Mouse (Mus musculus) neutrophil, adult 5-6 weeks (primary cell): ENCODE measurements at regions not wholly inside any gene's neighbourhood (a gene's known extent, or its start where the extent isn't known, plus 50 kb on each side); places are given as distances from the start of the nearest gene placed in this dataset.

Experiments used
- ATAC-seq: fragments of 151-379, 151-347 bp; 2 replicates; pipeline ENCODE4 v1.8.0; 2017; ENCODE audit warnings: mild to moderate bottlenecking, moderate TSS enrichment; ENCODE audit not compliant: insufficient number of reproducible peaks, poor library complexity, low FRiP score, severe bottlenecking; ENCODE audit errors: extremely low read depth

- no peak for ATAC-seq
Measured at GRCm38 (mm10) chr7:129965281-129966051, 373.8 kb downstream of the Wdr11 start.

DNA sequence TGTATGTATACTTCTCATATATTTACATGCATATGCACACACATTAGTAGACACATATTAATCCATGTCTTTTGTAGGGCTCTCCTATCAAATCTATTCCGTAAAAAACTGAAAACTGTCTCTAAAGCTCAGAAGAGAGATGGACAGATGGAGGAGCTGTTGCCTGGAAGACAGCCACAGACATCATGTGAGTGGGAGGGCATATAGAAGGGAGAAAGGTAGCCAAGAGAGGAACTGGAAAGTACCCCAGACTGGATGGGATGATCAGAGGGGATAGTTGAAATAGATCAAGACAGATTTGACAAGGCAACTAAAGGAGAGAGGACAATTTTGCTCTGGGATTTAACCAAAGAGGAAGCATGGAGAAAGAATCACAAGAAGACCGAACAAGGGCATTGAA lies 375.1 kb downstream of the Wdr11 start:
- ATAC-seq, result no peak

- no peak for ATAC-seq
Measured at GRCm38 (mm10) chr7:129970201-129970600, 378.5 kb downstream of the Wdr11 start.

DNA sequence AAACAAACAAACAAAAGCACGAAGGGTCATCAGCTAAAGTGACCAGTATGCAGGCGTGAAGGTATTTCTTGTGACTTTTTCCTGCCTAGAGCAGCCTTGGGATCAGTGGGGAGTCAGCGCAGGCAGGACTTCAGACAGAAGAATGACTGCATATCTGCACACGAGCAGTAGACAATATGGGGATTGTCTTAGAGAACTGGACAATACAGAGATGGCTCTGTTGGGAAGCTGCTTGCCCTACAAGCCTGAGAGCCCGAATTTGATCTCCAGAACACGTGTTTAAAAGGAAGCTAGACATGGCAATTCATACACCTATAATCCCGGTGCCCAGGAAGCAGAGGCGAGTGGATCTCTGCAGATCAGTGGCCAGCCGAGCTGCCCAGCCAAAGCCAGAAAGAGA lies 382.5 kb downstream of the Wdr11 start:
- ATAC-seq, result no peak

DNA sequence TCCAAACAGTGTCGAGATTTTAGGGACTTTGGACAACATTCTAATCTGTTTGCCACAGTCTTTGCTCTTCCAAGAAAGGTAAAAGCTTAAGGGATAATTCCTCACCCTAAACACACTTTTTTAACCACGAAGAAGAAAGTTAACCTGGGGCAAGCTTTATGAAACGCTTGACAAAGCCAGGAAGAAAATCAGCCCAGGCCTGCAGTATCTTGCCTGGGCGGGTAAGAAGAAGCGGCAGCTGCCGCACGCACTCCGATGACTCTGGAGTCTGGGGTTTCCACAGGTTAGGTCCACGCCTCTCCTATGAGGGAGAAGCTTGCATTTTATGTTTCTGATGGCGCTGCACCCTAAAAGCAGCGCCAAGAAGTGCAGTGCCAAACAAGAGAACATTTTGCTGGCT lies 383.2 kb downstream of the Wdr11 start:
- ATAC-seq, result no peak

GRCm38 (mm10) chr7:129975781-129976514 lies 384.3 kb downstream of the Wdr11 start:
- ATAC-seq, result no peak

DNA sequence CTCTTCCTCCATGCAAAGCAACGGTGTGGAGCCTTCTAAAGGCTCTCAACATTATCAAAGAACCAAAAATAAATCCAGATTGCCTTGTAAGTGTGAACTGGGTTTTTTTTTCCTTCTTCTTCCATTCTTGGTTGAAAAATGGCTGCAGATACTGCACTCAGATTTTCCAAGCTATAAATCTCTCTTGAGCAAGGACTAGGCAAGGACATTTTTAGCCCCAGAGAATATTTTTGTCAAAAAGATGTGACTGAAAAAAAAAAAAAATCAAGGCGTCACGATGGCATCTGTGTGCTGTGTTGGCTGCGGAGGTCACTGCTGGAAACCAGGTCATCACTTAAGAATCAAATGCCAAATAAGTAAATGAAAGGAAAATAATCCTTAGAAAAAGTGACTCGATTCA lies 386.9 kb downstream of the Wdr11 start:
- ATAC-seq, result no peak

GRCm38 (mm10) chr7:129979337-129979736 lies 387.7 kb downstream of the Wdr11 start:
- no peak for ATAC-seq

- no peak for ATAC-seq
Measured at GRCm38 (mm10) chr7:129980501-129980900, 388.8 kb downstream of the Wdr11 start.

- ATAC-seq, result no peak
Measured at GRCm38 (mm10) chr7:129982411-129982810, 390.7 kb downstream of the Wdr11 start.

- no peak for ATAC-seq
Measured at GRCm38 (mm10) chr7:129983601-129984120, 392.0 kb downstream of the Wdr11 start.

- ATAC-seq, result no peak
Measured at GRCm38 (mm10) chr7:129984367-129984766, 392.7 kb downstream of the Wdr11 start.

- no peak for ATAC-seq
Measured at GRCm38 (mm10) chr7:129987119-129987665, 395.5 kb downstream of the Wdr11 start.

DNA sequence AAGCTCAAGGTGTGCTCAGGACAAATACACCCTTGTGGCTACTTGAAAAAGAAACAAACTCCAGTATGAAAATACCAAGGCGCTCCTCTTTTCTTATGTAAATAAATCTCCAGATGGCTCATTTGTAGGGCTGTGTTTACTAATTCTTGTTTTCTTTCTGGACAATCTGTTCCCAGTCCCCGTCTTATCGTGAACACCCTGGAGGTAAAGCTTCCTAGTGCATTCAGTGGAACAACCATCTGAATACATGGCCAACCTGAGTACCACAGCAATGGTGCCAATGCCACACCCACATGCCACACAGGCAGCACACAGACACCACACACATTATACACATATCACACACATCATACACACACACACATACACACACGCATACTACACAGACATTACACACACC lies 396.1 kb downstream of the Wdr11 start:
- ATAC-seq, result no peak

GRCm38 (mm10) chr7:129993446-129994223 lies 402.0 kb downstream of the Wdr11 start:
- no peak for ATAC-seq

DNA sequence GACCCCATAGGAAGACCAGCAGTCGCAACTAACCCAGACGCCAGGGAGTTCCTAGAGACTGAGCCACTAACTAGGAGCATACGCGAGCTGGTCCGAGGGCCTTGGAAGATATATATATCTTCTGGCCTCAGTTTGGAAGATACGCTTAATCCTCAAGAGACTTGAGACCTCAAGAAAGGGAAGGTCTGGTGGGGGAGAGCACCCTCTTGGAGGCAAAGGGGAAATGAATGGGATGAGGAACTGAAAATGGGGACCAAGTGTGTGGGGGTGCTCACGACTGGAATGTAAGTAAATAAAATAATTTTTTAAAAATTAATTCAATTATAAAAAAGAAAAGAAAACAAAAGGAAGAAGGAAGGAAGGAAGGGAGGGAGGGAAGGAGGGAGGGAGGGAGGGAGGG lies 403.9 kb downstream of the Wdr11 start:
- no peak for ATAC-seq

DNA sequence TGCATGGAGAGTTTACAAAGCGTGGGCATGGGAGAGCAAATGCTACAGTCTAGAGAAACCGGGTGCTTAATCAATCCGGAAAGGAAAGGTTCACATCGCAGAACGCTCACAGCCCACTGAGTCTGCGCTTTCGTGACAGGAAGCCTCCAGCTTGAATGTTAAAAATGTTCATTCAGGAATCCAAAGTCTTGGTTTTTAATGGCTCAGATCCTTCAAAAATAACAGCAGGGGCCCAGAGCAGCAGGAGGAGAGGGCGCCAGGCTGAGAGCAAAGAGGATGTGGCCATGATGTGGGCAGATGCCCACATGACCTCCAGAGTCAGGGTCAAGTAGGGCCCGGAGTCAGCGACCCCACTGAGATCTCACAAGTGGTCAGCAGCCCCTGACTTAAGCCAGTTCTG lies 409.4 kb downstream of the Wdr11 start:
- no peak for ATAC-seq

DNA sequence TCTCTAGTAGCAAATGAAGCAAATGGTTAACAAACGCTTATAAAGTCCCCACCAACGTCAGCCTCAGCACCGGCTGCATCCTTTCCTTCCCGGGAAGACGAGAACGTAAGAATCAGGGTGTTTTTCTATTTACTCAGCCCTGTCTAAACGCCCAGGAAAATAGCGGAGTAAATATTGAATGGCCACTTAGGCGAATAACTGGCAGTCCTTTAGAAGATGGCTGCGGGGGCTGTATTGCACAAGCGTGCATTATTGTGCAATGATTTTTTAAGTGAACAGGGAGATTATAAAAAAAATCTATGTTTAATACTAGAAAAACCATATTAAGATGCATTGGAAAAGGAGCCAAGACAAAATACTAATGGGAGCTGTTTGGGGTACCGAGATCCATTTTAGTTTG lies 410.3 kb downstream of the Wdr11 start:
- no peak for ATAC-seq

DNA sequence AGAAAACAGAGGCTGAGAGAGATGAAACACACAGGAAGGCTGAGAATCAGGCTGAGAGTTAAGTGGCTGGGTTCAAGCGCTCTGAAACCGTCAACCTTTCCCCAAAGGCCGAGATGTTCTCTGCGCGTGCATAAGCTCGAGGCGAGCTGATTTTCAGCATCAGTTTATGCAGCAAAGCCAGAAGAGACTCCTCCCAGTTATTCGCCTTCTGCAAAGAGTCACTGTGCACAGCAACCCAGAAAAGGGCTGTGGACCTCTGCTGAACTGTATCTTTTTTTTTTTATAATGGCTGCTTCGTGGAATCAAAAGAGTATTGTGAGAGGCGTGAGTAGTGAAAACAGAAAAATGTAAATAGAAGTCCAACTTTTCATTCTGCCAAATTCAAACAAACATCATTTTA lies 413.7 kb downstream of the Wdr11 start:
- no peak for ATAC-seq
